Mouse (Mus musculus) heart, adult 2 months (tissue): Measurements from ENCODE around the gene Ociad1.

Source experiments
- CTCF ChIP-seq: fragments of 200-600 bp; IDR thresholded peaks from 2 replicates; pipeline ENCODE4 v1.8.1; 2022; ENCODE audit warnings: antibody characterized with exemption, mild to moderate bottlenecking, moderate library complexity
- POLR2A ChIP-seq: fragments of 200-500 bp; IDR thresholded peaks from 2 replicates; pipeline ENCODE4 v1.6.1; 2011; ENCODE audit warnings: mild to moderate bottlenecking, low read depth, low read length, control low read depth; ENCODE audit not compliant: insufficient read depth

DNA sequence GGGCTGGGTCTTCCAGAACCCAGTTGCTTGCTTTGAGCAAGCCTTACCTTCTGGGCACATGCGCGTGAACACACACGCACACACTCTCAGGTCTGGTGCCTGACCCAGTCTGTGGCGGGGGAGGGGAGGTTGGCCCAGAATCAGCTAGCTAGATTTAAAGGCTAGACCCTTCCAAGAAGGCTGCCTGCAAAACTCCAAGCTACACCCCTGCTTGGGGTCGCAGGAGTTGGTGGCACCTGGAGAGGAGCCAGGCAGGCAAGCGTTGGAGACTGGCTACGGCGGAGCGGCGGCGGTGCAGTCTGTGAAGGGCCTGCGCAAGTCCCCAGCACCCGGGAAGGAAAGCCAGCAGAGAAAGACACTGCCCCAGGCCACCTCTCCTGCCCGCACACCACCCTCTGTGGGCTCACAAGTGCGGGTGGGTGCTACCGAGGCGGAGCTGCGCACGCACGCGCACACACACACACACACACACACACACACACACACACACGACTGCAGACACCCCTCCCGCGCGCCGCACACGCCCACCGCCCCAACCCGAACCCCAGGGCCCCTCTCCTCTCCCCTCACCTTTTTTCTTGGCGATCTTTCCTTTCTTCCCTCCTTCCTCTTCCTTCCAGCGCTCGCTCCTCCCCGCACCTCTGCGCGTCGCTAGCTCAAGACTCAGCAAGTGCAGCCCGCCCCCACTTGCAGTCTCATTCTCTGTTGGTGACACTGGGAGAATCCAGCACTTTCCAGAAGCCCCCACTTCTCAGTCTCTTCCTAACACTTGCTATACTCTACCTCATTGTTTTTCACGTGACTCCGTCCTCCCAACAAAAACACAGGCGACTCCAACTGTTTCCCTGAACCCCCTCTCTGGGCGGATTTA, 45.6 kb downstream of the Ociad1 start:
- TF ChIP-seq CTCF (no peak), POLR2A (no peak)
